Mouse (Mus musculus) liver, embryonic 12.5 days (tissue): ENCODE results near the gene Rasa3. TPM values are rescaled to one million over a fixed set of nuclear protein-coding genes. Genes with fewer than 3 reads are reported as not detected.

Source experiments
- ATAC-seq: fragments of 200-750 bp; cut with Nextera tagmentation; 2 replicates; pipeline ENCODE4 v1.8.0; 2017; ENCODE audit warnings: moderate number of reproducible peaks, mild to moderate bottlenecking, moderate library complexity
- H3K27ac ChIP-seq: fragments of 300-500 bp; sonication (generic); 2 replicates; pipeline ENCODE4 v1.5.1; 2016; ENCODE audit warnings: mild to moderate bottlenecking
- H3K27me3 ChIP-seq: fragments of 300-500 bp; sonication (generic); replicated peaks from 2 replicates; pipeline ENCODE4 v1.6.1; 2016; ENCODE audit warnings: mild to moderate bottlenecking, moderate library complexity
- H3K36me3 ChIP-seq: fragments of 300-500 bp; sonication (generic); 2 replicates; pipeline ENCODE4 v1.6.1; 2016; ENCODE audit warnings: mild to moderate bottlenecking, moderate library complexity
- H3K4me1 ChIP-seq: fragments of 300-500 bp; sonication (generic); 2 replicates; pipeline ENCODE4 v1.6.1; 2016
- H3K4me2 ChIP-seq: fragments of 300-500 bp; sonication (generic); 2 replicates; pipeline ENCODE4 v1.6.1; 2016; ENCODE audit warnings: mild to moderate bottlenecking, moderate library complexity
- H3K4me3 ChIP-seq: fragments of 300-500 bp; sonication (generic); 2 replicates; pipeline ENCODE4 v1.5.1; 2016; ENCODE audit warnings: mild to moderate bottlenecking, moderate library complexity
- H3K9ac ChIP-seq: fragments of 300-500 bp; sonication (generic); 2 replicates; pipeline ENCODE4 v1.6.1; 2016; ENCODE audit warnings: mild to moderate bottlenecking, moderate library complexity
- H3K9me3 ChIP-seq: fragments of 300-500 bp; sonication (generic); replicated peaks from 2 replicates; pipeline ENCODE4 v1.6.1; 2016; ENCODE audit warnings: mild to moderate bottlenecking, moderate library complexity
- WGBS: fragments of 180-500 bp; shearing (Covaris S2); methylation state at CpG from one replicate; pipeline ENCODE4 v1.1.7; 2016; ENCODE audit not compliant: insufficient replicate concordance; 5-methylcytosine and 5-hydroxymethylcytosine counted together
- polyA plus RNA-seq: library from polyadenylated mRNA; unstranded; fragments of >200 nt; fragmentation: Nextera tagmentation; extraction: Ambion mirVana; gene quantifications from 2 replicates; pipeline ENCODE4 v1.2.1, GENCODE M21; 2016

Gene Rasa3
- polyA plus RNA-seq, 1 experiment from 2014 or later, result 30.8 TPM

GRCm38 (mm10) chr8:13538821-13539220, 138.6 kb downstream of the Rasa3 start:
- H3K4me2 ChIP-seq, result no peak overlapping the region
- no peak overlapping the region for H3K27ac ChIP-seq
- H3K9me3 ChIP-seq, result no peaks in the 10 kb centered on the region
- no peak overlapping the region for H3K9ac ChIP-seq
- H3K4me3 ChIP-seq, result no peak overlapping the region
- WGBS, result 58% methylated on average over 6 of the region's 6 CpGs
- no peaks in the 10 kb centered on the region for H3K36me3 ChIP-seq
- ATAC-seq, result no peak
- no peaks in the 10 kb centered on the region for H3K4me1 ChIP-seq
- H3K27me3 ChIP-seq, result no peaks in the 10 kb centered on the region

GRCm38 (mm10) chr8:13537102-13537501, 140.3 kb downstream of the Rasa3 start:
- Histone ChIP-seq H3K4me2 (no peak overlapping the region), H3K4me3 (no peak overlapping the region), H3K27ac (no peak overlapping the region), H3K9ac (no peak overlapping the region), H3K27me3 (no peaks in the 10 kb centered on the region), H3K9me3 (no peaks in the 10 kb centered on the region), H3K36me3 (no peaks in the 10 kb centered on the region), H3K4me1 (no peaks in the 10 kb centered on the region)
- 43% methylated on average over 2 of the region's 2 CpGs for WGBS
- no peak for ATAC-seq

GRCm38 (mm10) chr8:13533123-13533522, 144.3 kb downstream of the Rasa3 start:
- Histone ChIP-seq H3K27me3 (no peaks in the 10 kb centered on the region), H3K4me2 (no peak overlapping the region), H3K4me3 (no peak overlapping the region), H3K36me3 (no peaks in the 10 kb centered on the region), H3K27ac (no peak overlapping the region), H3K4me1 (no peaks in the 10 kb centered on the region), H3K9ac (no peak overlapping the region), H3K9me3 (no peaks in the 10 kb centered on the region)
- ATAC-seq, result no peak
- 71% methylated on average over 8 of the region's 8 CpGs for WGBS

- no peak overlapping the region for H3K27ac ChIP-seq
- 57% methylated on average over 9 of the region's 9 CpGs for WGBS
- no peak overlapping the region for H3K4me2 ChIP-seq
- no peaks in the 10 kb centered on the region for H3K36me3 ChIP-seq
- H3K9me3 ChIP-seq, result 0 out of 2 replicates have a peak, but pooled peaks cover 4% of the 10 kb centered on the region
- no peaks in the 10 kb centered on the region for H3K27me3 ChIP-seq
- no peak overlapping the region for H3K4me3 ChIP-seq
- ATAC-seq, result no peak
- H3K4me1 ChIP-seq, result no peaks in the 10 kb centered on the region
- H3K9ac ChIP-seq, result no peak overlapping the region
Observed at GRCm38 (mm10) chr8:13531602-13532171, 145.7 kb downstream of the Rasa3 start.

GRCm38 (mm10) chr8:13530941-13531340, 146.5 kb downstream of the Rasa3 start:
- Histone ChIP-seq H3K4me3 (no peak overlapping the region), H3K9me3 (0 out of 2 replicates have a peak, but pooled peaks cover 4% of the 10 kb centered on the region), H3K27ac (no peak overlapping the region), H3K27me3 (no peaks in the 10 kb centered on the region), H3K4me2 (no peak overlapping the region), H3K4me1 (no peaks in the 10 kb centered on the region), H3K36me3 (no peaks in the 10 kb centered on the region), H3K9ac (no peak overlapping the region)
- ATAC-seq, result 0 out of 2 replicates have a peak, but pooled peaks have one; percentile 24
- WGBS, result 36% methylated on average over 5 of the region's 5 CpGs

GRCm38 (mm10) chr8:13530401-13530800, 147.0 kb downstream of the Rasa3 start:
- Histone ChIP-seq H3K9ac (no peak overlapping the region), H3K27ac (no peak overlapping the region), H3K4me3 (no peak overlapping the region), H3K4me1 (no peaks in the 10 kb centered on the region), H3K4me2 (no peak overlapping the region), H3K36me3 (no peaks in the 10 kb centered on the region), H3K9me3 (0 out of 2 replicates have a peak, but pooled peaks cover 4% of the 10 kb centered on the region), H3K27me3 (no peaks in the 10 kb centered on the region)
- WGBS, result 74% methylated on average over 3 of the region's 3 CpGs
- ATAC-seq, result no peak

GRCm38 (mm10) chr8:13529891-13530316, 147.5 kb downstream of the Rasa3 start:
- Histone ChIP-seq H3K36me3 (no peaks in the 10 kb centered on the region), H3K4me2 (no peak overlapping the region), H3K9ac (no peak overlapping the region), H3K9me3 (0 out of 2 replicates have a peak, but pooled peaks cover 4% of the 10 kb centered on the region), H3K27me3 (no peaks in the 10 kb centered on the region), H3K4me1 (no peaks in the 10 kb centered on the region), H3K27ac (no peak overlapping the region), H3K4me3 (no peak overlapping the region)
- WGBS, result 53% methylated on average over 7 of the region's 7 CpGs
- no peak for ATAC-seq

GRCm38 (mm10) chr8:13529011-13529840, 148.2 kb downstream of the Rasa3 start:
- Histone ChIP-seq H3K9me3 (0 out of 2 replicates have a peak, but pooled peaks cover 4% of the 10 kb centered on the region), H3K27ac (no peak overlapping the region), H3K9ac (no peak overlapping the region), H3K4me3 (no peak overlapping the region), H3K4me2 (no peak overlapping the region), H3K36me3 (no peaks in the 10 kb centered on the region), H3K4me1 (no peaks in the 10 kb centered on the region), H3K27me3 (no peaks in the 10 kb centered on the region)
- WGBS, result 56% methylated on average over 15 of the region's 15 CpGs
- ATAC-seq, result no peak

- WGBS, result 57% methylated on average over 7 of the region's 7 CpGs
- Histone ChIP-seq H3K4me3 (no peak overlapping the region), H3K36me3 (no peaks in the 10 kb centered on the region), H3K4me1 (no peaks in the 10 kb centered on the region), H3K9ac (no peak overlapping the region), H3K9me3 (no peaks in the 10 kb centered on the region), H3K27ac (no peak overlapping the region), H3K4me2 (no peak overlapping the region), H3K27me3 (no peaks in the 10 kb centered on the region)
- no peak for ATAC-seq
Observed at GRCm38 (mm10) chr8:13521392-13521791, 156.0 kb downstream of the Rasa3 start.

GRCm38 (mm10) chr8:13520349-13520748, 157.1 kb downstream of the Rasa3 start:
- Histone ChIP-seq H3K9me3 (no peaks in the 10 kb centered on the region), H3K4me1 (no peaks in the 10 kb centered on the region), H3K27ac (no peak overlapping the region), H3K27me3 (no peaks in the 10 kb centered on the region), H3K4me2 (no peak overlapping the region), H3K9ac (no peak overlapping the region), H3K4me3 (no peak overlapping the region), H3K36me3 (no peaks in the 10 kb centered on the region)
- ATAC-seq, result no peak
- WGBS, result 45% methylated on average over 6 of the region's 6 CpGs

GRCm38 (mm10) chr8:13519503-13519902, 157.9 kb downstream of the Rasa3 start:
- ATAC-seq, result no peak
- 63% methylated on average over 9 of the region's 9 CpGs for WGBS
- no peak overlapping the region for H3K27ac ChIP-seq

GRCm38 (mm10) chr8:13517284-13517781, 160.1 kb downstream of the Rasa3 start:
- no peak overlapping the region for H3K4me3 ChIP-seq
- no peak for ATAC-seq
- H3K9me3 ChIP-seq, result no peaks in the 10 kb centered on the region
- H3K4me1 ChIP-seq, result no peaks in the 10 kb centered on the region
- no peak overlapping the region for H3K27ac ChIP-seq
- H3K4me2 ChIP-seq, result no peak overlapping the region
- H3K9ac ChIP-seq, result no peak overlapping the region
- WGBS, result 77% methylated on average over 6 of the region's 6 CpGs
- H3K36me3 ChIP-seq, result no peaks in the 10 kb centered on the region
- no peaks in the 10 kb centered on the region for H3K27me3 ChIP-seq

More at GRCm38 (mm10) chr8:13519503-13519902, 157.9 kb downstream of the Rasa3 start:
- Histone ChIP-seq H3K4me1 (no peaks in the 10 kb centered on the region), H3K4me2 (no peak overlapping the region), H3K9me3 (no peaks in the 10 kb centered on the region), H3K4me3 (no peak overlapping the region), H3K9ac (no peak overlapping the region), H3K36me3 (no peaks in the 10 kb centered on the region), H3K27me3 (no peaks in the 10 kb centered on the region)
